Mouse (Mus musculus): Measurements from ENCODE around the gene Tacstd2.
"Not testable (repeated sequence)": the region's sequence is repeated elsewhere in the genome, so short reads cannot be mapped to it uniquely, and the experiment has no call there.

Tacstd2 gene

GRCm38 (mm10) chr6:67535777-67536054 lies at the start of gene Tacstd2:
Gene Tacstd2 (minus strand): TSS chr6:67535796.
- no peak for DNase-seq (ENCODE audit: low read depth)

- peak; percentile 6 for DNase-seq (ENCODE audit: low read depth)
Measured at GRCm38 (mm10) chr6:67566270-67566669, 30.7 kb upstream of the Tacstd2 start.

- no peak for DNase-seq (ENCODE audit: low read depth)
Measured at GRCm38 (mm10) chr6:67555376-67555775, 19.8 kb upstream of the Tacstd2 start.

- DNase-seq (ENCODE audit: low read depth), result no peak
Measured at GRCm38 (mm10) chr6:67549550-67549949, 14.0 kb upstream of the Tacstd2 start.

- peak; percentile 14 for DNase-seq (ENCODE audit: low read depth)
Measured at GRCm38 (mm10) chr6:67535005-67535776, 405 bp downstream of the Tacstd2 start.

- DNase-seq (ENCODE audit: low read depth), result peak; percentile 10
Measured at GRCm38 (mm10) chr6:67534191-67535004, 1.2 kb downstream of the Tacstd2 start.

- DNase-seq (ENCODE audit: low read depth), result peak; percentile 42
Measured at GRCm38 (mm10) chr6:67532665-67533440, 2.7 kb downstream of the Tacstd2 start.

GRCm38 (mm10) chr6:67531822-67532162 lies 3.8 kb downstream of the Tacstd2 start:
- peak; percentile 34 for DNase-seq (ENCODE audit: low read depth)

- peak; percentile 45 for DNase-seq (ENCODE audit: low read depth)
Measured at GRCm38 (mm10) chr6:67530992-67531821, 4.4 kb downstream of the Tacstd2 start.

- DNase-seq (ENCODE audit: low read depth), result no peak
Measured at GRCm38 (mm10) chr6:67526356-67526755, 9.2 kb downstream of the Tacstd2 start.

- peak; percentile 53 for DNase-seq (ENCODE audit: low read depth)
Measured at GRCm38 (mm10) chr6:67510752-67511151, 24.8 kb downstream of the Tacstd2 start.

GRCm38 (mm10) chr6:67501938-67502337 lies 33.7 kb downstream of the Tacstd2 start:
- not testable (repeated sequence) for DNase-seq (ENCODE audit: low read depth)

- no peak for DNase-seq (ENCODE audit: low read depth)
Measured at GRCm38 (mm10) chr6:67491755-67492154, 43.8 kb downstream of the Tacstd2 start, which contains the start of gene Il23r. Gene Il23r (minus strand): TSS chr6:67491855.
